Mouse (Mus musculus) CH12.LX (cell line): ENCODE measurements around the gene Dctn1. TPM values are rescaled to one million over a fixed set of nuclear protein-coding genes. Genes with fewer than 3 reads are reported as not detected.

ENCODE experiments used
- DNase-seq: peaks from one replicate; pipeline ENCODE4 v3.0.0-alpha.2; 2013; ENCODE audit errors: extremely low read depth
- H3K27ac ChIP-seq: 2 replicates; pipeline ENCODE4 v1.5.1; 2012; ENCODE audit warnings: low read depth, mild to moderate bottlenecking, control low read depth, moderate library complexity; ENCODE audit not compliant: insufficient read depth
- H3K27me3 ChIP-seq: replicated peaks from 2 replicates; pipeline ENCODE3; 2012; ENCODE audit warnings: inconsistent platforms
- H3K36me3 ChIP-seq, 2 experiments: replicated peaks in 1 of 2; 2 replicates each; pipeline versions ENCODE3 to v1.6.1; 2012; ENCODE audit warnings: inconsistent platforms in 1 of 2, low read length in 1 of 2, mild to moderate bottlenecking in 1 of 2, mixed read lengths in 1 of 2, moderate library complexity in 1 of 2; ENCODE audit not compliant: control insufficient read depth in 1 of 2, insufficient read depth in 1 of 2
- H3K4me1 ChIP-seq, 2 experiments: 2 replicates each; pipeline ENCODE4 v1.6.1; 2012; ENCODE audit warnings: inconsistent platforms in 1 of 2, moderate library complexity in 1 of 2; ENCODE audit not compliant: insufficient read depth in 2 of 2, control insufficient read depth in 1 of 2
- H3K4me2 ChIP-seq: 2 replicates; pipeline ENCODE4 v1.6.1; 2012; ENCODE audit warnings: low read depth, mild to moderate bottlenecking, control low read depth; ENCODE audit not compliant: poor library complexity, insufficient read depth, severe bottlenecking
- H3K4me3 ChIP-seq, 3 experiments: fragments of 150-350 bp in 1 of 3; sonication (generic) in 1 of 3; replicated peaks in 1 of 3; 2 replicates each; pipeline versions ENCODE3 to v1.5.1; 2011 to 2012; ENCODE audit warnings: low read depth in 2 of 3, low read length in 2 of 3, mild to moderate bottlenecking in 2 of 3, moderate library complexity in 2 of 3, control low read depth in 1 of 3, improper control_type of control experiment in 1 of 3, inconsistent platforms in 1 of 3, mixed read lengths in 1 of 3; ENCODE audit not compliant: poor library complexity in 1 of 3
- H3K79me2 ChIP-seq: replicated peaks from 2 replicates; pipeline ENCODE4 v1.6.1; 2012; ENCODE audit warnings: mild to moderate bottlenecking, moderate library complexity; ENCODE audit not compliant: control insufficient read depth, poor library complexity, insufficient read depth, severe bottlenecking; ENCODE audit errors: extremely low read depth
- H3K9ac ChIP-seq: 2 replicates; pipeline ENCODE4 v1.6.1; 2012; ENCODE audit warnings: low read depth, mild to moderate bottlenecking, control low read depth, moderate library complexity; ENCODE audit not compliant: insufficient read depth
- H3K9me3 ChIP-seq: replicated peaks from 2 replicates; pipeline ENCODE3; 2012; ENCODE audit warnings: low read length, inconsistent platforms, mixed read lengths
- IRF4 ChIP-seq: IDR thresholded peaks from 2 replicates; pipeline ENCODE4 v1.6.1; 2014; ENCODE audit warnings: low read depth, mild to moderate bottlenecking, inconsistent platforms, low read length, improper control_type of control experiment
- MAFK ChIP-seq: IDR thresholded peaks from 2 replicates; pipeline ENCODE4 v1.6.1; 2011; ENCODE audit warnings: low read length, improper control_type of control experiment; ENCODE audit not compliant: insufficient replicate concordance
- MAZ ChIP-seq: IDR thresholded peaks from 2 replicates; pipeline ENCODE4 v1.6.1; 2012; ENCODE audit warnings: low read depth, mild to moderate bottlenecking, inconsistent platforms, low read length, improper control_type of control experiment, moderate library complexity
- PAX5 ChIP-seq: IDR thresholded peaks from 2 replicates; pipeline ENCODE4 v1.6.1; 2012; ENCODE audit warnings: low read length, inconsistent platforms, mixed read lengths
- RCOR1 ChIP-seq: conservative IDR thresholded peaks from 2 replicates; pipeline ENCODE4 v1.6.1; 2012; ENCODE audit warnings: low read depth, mild to moderate bottlenecking, inconsistent platforms, low read length, improper control_type of control experiment
- TBP ChIP-seq: conservative IDR thresholded peaks from 2 replicates; pipeline ENCODE4 v1.6.1; 2011; ENCODE audit warnings: low read depth, low read length, improper control_type of control experiment
- UBTF ChIP-seq: IDR thresholded peaks from 2 replicates; pipeline ENCODE4 v1.6.1; 2012; ENCODE audit warnings: low read depth, mild to moderate bottlenecking, inconsistent platforms, low read length, improper control_type of control experiment, moderate library complexity
- ZKSCAN1 ChIP-seq: IDR thresholded peaks from 2 replicates; pipeline ENCODE4 v1.6.1; 2012; ENCODE audit warnings: low read depth, inconsistent platforms, low read length, improper control_type of control experiment, borderline replicate concordance
- dilution Hi-C: fragments of 300-500 bp; cut with MboI; formaldehyde crosslinking; loops from 2 replicates; pipeline ENCODE4 v1.14.3; 2020; ENCODE audit warnings: low sequenced_read_pairs; ENCODE audit not compliant: extremely low pct_unique_long_range_greater_than_20kb, extremely low pct_ligation_motif_present
- in situ Hi-C: fragments of 300-500 bp; cut with MboI; formaldehyde crosslinking; loops from 3 replicates; pipeline ENCODE4 v1.14.3; 2019; ENCODE audit warnings: low sequenced_read_pairs, low pct_ligation_motif_present, low pct_unique_long_range_greater_than_20kb, mixed read lengths
- polyA plus RNA-seq: library from polyadenylated mRNA; unstranded; fragments of >175 nt; gene quantifications from 2 replicates; pipeline ENCODE4 v1.2.1, GENCODE M21; 2012; ENCODE audit warnings: low read depth; ENCODE audit not compliant: insufficient read length
- total RNA-seq, 2 experiments: library from RNA; depleted of rRNA; stranded (reverse); fragments of 300-350 nt in 1 of 2; fragments of >200 nt in 1 of 2; gene quantifications; 2 replicates each; pipeline ENCODE4 v1.2.3; 2012 to 2014

Gene Dctn1
- total and polyA plus RNA-seq, 3 experiments = 12.8 to 36.4 (median 19.8) TPM

DNA sequence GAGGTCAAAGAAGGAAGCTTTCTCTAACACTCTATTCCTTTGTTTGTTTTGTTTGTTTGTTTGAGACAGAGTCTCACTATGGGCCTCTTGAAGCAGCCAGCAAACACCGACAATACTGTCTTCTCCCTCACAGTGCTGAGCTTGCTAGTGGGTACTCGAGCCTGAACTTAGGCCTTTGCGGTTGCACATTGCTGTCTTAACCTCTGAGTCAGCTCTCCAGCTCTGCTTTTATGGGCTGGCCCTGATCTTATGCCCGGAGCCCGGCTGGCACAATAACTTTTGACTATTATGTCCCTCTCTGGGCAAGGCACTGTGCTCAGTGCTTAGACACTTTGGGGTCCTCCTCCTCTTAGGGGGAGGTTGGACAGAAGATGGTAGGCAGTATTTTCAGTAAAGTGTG is 4.2 kb downstream of the Dctn1 start:
- no peak for TF ChIP-seq ZKSCAN1
- no peak overlapping the region for H3K4me2 ChIP-seq
- no peak overlapping the region for H3K27ac ChIP-seq
- in situ Hi-C loops = loop anchor here (5.0 kb wide), 1 partner anchor 37 kb away; no protein-coding TSS in a partner anchor
- peaks cover 0 to 27% of the 10 kb centered on the region in 2 experiments for H3K36me3 ChIP-seq
- H3K79me2 ChIP-seq = no peaks in the 10 kb centered on the region; the same call in none of the 2 replicates
- H3K9me3 ChIP-seq = no peaks in the 10 kb centered on the region
- no peak overlapping the region for H3K9ac ChIP-seq
- no peak for DNase-seq
- no peak overlapping the region for H3K4me3 ChIP-seq
- peaks cover 5 to 18% of the 10 kb centered on the region in 2 experiments; a peak in 3 of 4 replicates for H3K4me1 ChIP-seq
- no peaks in the 10 kb centered on the region for H3K27me3 ChIP-seq
- dilution Hi-C loops = no loop called here

DNA sequence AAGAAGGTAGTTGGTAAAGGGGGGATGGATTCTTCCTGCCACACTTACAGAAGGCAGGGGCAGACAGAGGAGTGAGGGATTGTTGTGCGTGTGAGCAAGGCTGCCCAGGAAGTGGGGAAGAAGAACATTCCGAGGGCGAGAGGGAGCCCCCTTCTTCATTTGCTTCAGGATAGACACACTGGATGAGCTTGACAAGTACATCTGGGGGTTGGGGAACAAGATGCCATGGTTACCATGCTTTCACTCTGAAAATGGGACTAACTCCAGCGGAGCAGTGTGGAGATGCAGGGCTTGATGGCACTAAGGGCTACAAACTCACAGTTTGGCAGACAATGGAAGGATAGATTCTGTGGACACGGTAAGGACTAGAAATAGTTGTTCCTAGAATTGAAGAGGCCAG is 5.3 kb downstream of the Dctn1 start:
- Histone ChIP-seq H3K27me3 (no peaks in the 10 kb centered on the region), H3K27ac (no peak overlapping the region), H3K4me1 (peaks cover 6 to 16% of the 10 kb centered on the region in 2 experiments; a peak in 3 of 4 replicates), H3K9ac (no peak overlapping the region), H3K79me2 (no peaks in the 10 kb centered on the region; the same call in none of the 2 replicates), H3K9me3 (no peaks in the 10 kb centered on the region), H3K4me3 (no peak overlapping the region), H3K4me2 (no peak overlapping the region), H3K36me3 (peaks cover 0 to 31% of the 10 kb centered on the region in 2 experiments)
- in situ Hi-C loops = no loop called here
- dilution Hi-C loops = no loop called here
- DNase-seq = no peak
- no peak for TF ChIP-seq TBP

DNA sequence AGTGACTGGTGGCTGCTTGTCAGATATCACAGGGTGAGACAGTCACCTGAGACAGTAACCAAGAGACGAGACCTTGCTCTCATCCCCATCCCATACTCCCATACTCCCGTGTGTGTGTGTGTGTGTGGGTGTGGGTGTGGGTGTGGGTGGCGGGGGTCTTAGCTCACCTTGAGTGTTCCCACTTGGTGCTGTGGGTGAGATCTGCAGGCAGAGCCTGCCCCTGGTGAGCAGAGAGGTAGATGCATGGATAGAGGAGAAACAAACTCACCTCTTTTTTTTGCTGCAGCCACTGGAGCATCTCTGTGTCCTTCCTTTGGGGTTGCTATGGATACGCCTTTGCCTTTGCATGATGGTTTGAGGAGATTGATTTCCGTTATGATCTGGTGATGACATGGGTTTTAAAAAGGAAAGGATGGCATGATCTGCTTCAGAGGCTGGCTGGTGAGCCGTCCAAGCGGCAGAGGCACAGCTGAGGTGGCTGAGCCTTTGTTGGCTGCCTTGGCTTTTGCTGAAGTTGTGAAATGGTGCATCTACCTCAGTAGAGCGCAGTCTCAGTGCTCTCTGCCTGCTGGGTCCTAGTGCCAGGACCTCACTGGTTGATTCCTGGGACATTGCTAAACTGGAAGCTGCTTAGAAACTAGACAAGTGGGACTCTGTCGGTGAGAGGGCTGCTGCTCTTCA is 6.7 kb downstream of the Dctn1 start:
- Histone ChIP-seq H3K27me3 (no peaks in the 10 kb centered on the region), H3K4me1 (peaks cover 9 to 10% of the 10 kb centered on the region in 2 experiments; a peak in 2 of 4 replicates), H3K27ac (no peak overlapping the region), H3K4me3 (no peak overlapping the region), H3K36me3 (peaks cover 0 to 34% of the 10 kb centered on the region in 2 experiments), H3K9me3 (no peaks in the 10 kb centered on the region), H3K4me2 (no peak overlapping the region), H3K9ac (no peak overlapping the region), H3K79me2 (no peaks in the 10 kb centered on the region)
- no peak for DNase-seq
- dilution Hi-C loops (no loop called here), in situ Hi-C loops (no loop called here)
- TF ChIP-seq RCOR1 = no peak
- no peak for TF ChIP-seq UBTF
- TF ChIP-seq MAFK = no peak
- TF ChIP-seq ZKSCAN1 = no peak
- TF ChIP-seq IRF4 = no peak
- TF ChIP-seq PAX5 = no peak
- TF ChIP-seq MAZ = no peak
